Mouse (Mus musculus) right cerebral cortex, adult 18-20 months (tissue): Measurements from ENCODE around the gene Hoxa3.

ENCODE experiments used
- DNase-seq: peaks from one replicate; pipeline ENCODE4 v3.0.0; 2022; ENCODE audit warnings: mixed read lengths

The Hoxa3 gene

GRCm38 (mm10) chr6:52203371-52204049 is 9.6 kb downstream of the Hoxa3 start:
- DNase-seq, result no peak

GRCm38 (mm10) chr6:52203121-52203370 is 10.1 kb downstream of the Hoxa3 start:
- DNase-seq, result no peak

GRCm38 (mm10) chr6:52202362-52203120 is 10.6 kb downstream of the Hoxa3 start:
- DNase-seq, result no peak

- DNase-seq, result no peak
Observed at GRCm38 (mm10) chr6:52201269-52201668, 11.9 kb downstream of the Hoxa3 start.

GRCm38 (mm10) chr6:52200751-52201250 is 12.3 kb downstream of the Hoxa3 start:
- DNase-seq, result no peak

GRCm38 (mm10) chr6:52200073-52200750 is 12.9 kb downstream of the Hoxa3 start:
- DNase-seq, result no peak

- DNase-seq, result no peak
Observed at GRCm38 (mm10) chr6:52197271-52197670, 15.9 kb downstream of the Hoxa3 start.

- DNase-seq, result no peak
Observed at GRCm38 (mm10) chr6:52196811-52197210, 16.3 kb downstream of the Hoxa3 start.

- no peak for DNase-seq
Observed at GRCm38 (mm10) chr6:52194690-52195089, 18.4 kb downstream of the Hoxa3 start.

GRCm38 (mm10) chr6:52191860-52192550 is 21.1 kb downstream of the Hoxa3 start:
- DNase-seq, result no peak

- no peak for DNase-seq
Observed at GRCm38 (mm10) chr6:52190906-52191810, 22.0 kb downstream of the Hoxa3 start, which contains the start of gene Hoxa4. Hoxa4 (minus strand) TSS chr6:52191753.

GRCm38 (mm10) chr6:52190410-52190809 is 22.7 kb downstream of the Hoxa3 start:
- DNase-seq, result no peak

GRCm38 (mm10) chr6:52189909-52190308 is 23.2 kb downstream of the Hoxa3 start:
- DNase-seq, result no peak

- no peak for DNase-seq
Observed at GRCm38 (mm10) chr6:52189172-52189591, 24.0 kb downstream of the Hoxa3 start.

GRCm38 (mm10) chr6:52186500-52186899 is 26.6 kb downstream of the Hoxa3 start:
- DNase-seq, result no peak

GRCm38 (mm10) chr6:52185834-52186233 is 27.3 kb downstream of the Hoxa3 start:
- DNase-seq, result no peak

GRCm38 (mm10) chr6:52185222-52185621 is 27.9 kb downstream of the Hoxa3 start:
- no peak for DNase-seq

- no peak for DNase-seq
Observed at GRCm38 (mm10) chr6:52184668-52185067, 28.5 kb downstream of the Hoxa3 start.

- no peak for DNase-seq
Observed at GRCm38 (mm10) chr6:52183311-52184080, 29.6 kb downstream of the Hoxa3 start.

- DNase-seq, result no peak
Observed at GRCm38 (mm10) chr6:52182793-52183192, 30.3 kb downstream of the Hoxa3 start.

GRCm38 (mm10) chr6:52182030-52182429 is 31.1 kb downstream of the Hoxa3 start:
- no peak for DNase-seq
